Mouse (Mus musculus) erythroblast, embryonic 14.5 days (primary cell): ENCODE results near the gene Cldn1. TPM values are rescaled to one million over a fixed set of nuclear protein-coding genes. Genes with fewer than 3 reads are reported as not detected.

ENCODE experiments used
- H3K27me3 ChIP-seq: 2 replicates; pipeline ENCODE4 v1.6.1; 2012; ENCODE audit warnings: inconsistent platforms; ENCODE audit not compliant: control insufficient read depth
- H3K36me3 ChIP-seq: 2 replicates; pipeline ENCODE4 v1.6.1; 2012; ENCODE audit warnings: mild to moderate bottlenecking, inconsistent platforms; ENCODE audit not compliant: control insufficient read depth
- H3K4me1 ChIP-seq: 2 replicates; pipeline ENCODE4 v1.6.1; 2012; ENCODE audit warnings: inconsistent platforms; ENCODE audit not compliant: control insufficient read depth
- H3K4me3 ChIP-seq: replicated peaks from 2 replicates; pipeline ENCODE3; 2012; ENCODE audit warnings: moderate library complexity, mild to moderate bottlenecking, inconsistent platforms
- H3K9me3 ChIP-seq: 2 replicates; pipeline ENCODE4 v1.6.1; 2012; ENCODE audit warnings: low read length, inconsistent platforms, mixed read lengths; ENCODE audit not compliant: control insufficient read depth
- GATA1 ChIP-seq: IDR thresholded peaks from 2 replicates; pipeline ENCODE4 v1.6.1; 2012; ENCODE audit warnings: low read length, inconsistent platforms, mixed read lengths
- TAL1 ChIP-seq: IDR thresholded peaks from 3 replicates; pipeline ENCODE4 v1.6.1; 2012; ENCODE audit warnings: low read length, inconsistent platforms, mixed read lengths
- polyA plus RNA-seq: library from polyadenylated mRNA; stranded (reverse); fragments of >175 nt; gene quantifications from 2 replicates; pipeline ENCODE4 v1.2.3, GENCODE M21; 2012

Gene Cldn1
- polyA plus RNA-seq, 1 experiment: not detected

DNA sequence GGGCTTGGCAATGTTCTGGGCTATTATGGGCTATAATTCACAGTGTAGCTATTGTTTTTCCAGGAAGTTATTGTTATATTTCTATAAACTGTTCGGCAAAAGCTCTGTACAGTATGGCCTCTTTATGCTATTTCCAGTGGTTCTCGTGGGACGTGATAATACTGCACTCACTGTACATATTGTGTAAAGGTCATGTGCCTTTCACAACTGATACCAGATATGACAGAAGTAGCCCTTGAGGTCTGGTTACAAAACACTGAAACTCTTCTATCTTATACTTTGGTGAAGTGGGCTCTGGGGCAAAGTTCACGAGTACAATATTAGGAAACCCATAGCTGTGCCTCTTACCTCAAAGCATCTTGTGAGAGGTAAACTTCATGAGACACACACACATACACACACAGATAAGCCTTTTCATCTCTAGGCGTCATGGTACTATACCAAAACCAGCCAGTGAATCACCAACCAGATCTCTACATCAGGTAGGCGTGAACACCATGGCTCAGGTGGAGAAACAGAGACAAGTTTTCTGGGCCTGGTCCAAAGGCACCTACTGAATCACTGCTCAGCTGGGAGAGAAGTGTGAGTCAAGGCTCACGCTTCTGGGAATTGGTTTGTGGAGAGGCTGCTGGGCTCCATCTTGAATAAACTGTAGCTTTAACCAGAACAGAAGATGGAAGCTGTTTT is 2.5 kb downstream of the Cldn1 start:
- Histone ChIP-seq H3K9me3 (no peaks in the 10 kb centered on the region), H3K36me3 (no peaks in the 10 kb centered on the region), H3K4me3 (no peak overlapping the region), H3K27me3 (peaks cover 3% of the 10 kb centered on the region; the same call in 1 of the 2 replicates), H3K4me1 (no peaks in the 10 kb centered on the region)
- TF ChIP-seq TAL1: no peak
- no peak for TF ChIP-seq GATA1

GRCm38 (mm10) chr16:26368121-26368520 is 3.5 kb downstream of the Cldn1 start:
- H3K36me3 ChIP-seq: no peaks in the 10 kb centered on the region; the same call in 1 of the 2 replicates
- H3K4me3 ChIP-seq: no peak overlapping the region
- H3K9me3 ChIP-seq: no peaks in the 10 kb centered on the region
- TF ChIP-seq GATA1 (no peak), TAL1 (no peak)
- H3K4me1 ChIP-seq: no peaks in the 10 kb centered on the region
- peaks cover 3% of the 10 kb centered on the region; the same call in 1 of the 2 replicates for H3K27me3 ChIP-seq

DNA sequence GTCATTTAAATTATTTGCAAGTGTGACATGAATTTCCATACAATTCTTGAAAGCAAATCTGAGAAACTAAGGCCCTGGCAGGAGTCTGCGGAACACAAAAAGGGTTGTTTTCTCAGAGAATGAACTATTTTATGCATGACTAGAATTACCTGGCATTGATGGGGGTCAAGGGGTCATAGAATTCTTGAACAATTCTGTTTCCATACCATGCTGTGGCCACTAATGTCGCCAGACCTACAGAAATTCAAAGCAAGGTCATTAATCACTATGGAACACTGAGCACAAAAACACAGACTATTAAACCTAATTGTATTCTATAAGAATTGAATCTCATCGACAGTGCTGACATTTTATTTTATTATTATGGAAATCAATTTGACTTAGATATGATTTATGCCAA is 10.9 kb downstream of the Cldn1 start:
- TF ChIP-seq TAL1 (no peak), GATA1 (no peak)
- no peak overlapping the region for H3K4me3 ChIP-seq
- peaks cover 12% of the 10 kb centered on the region for H3K4me1 ChIP-seq
- no peaks in the 10 kb centered on the region for H3K27me3 ChIP-seq
- H3K9me3 ChIP-seq: peaks cover 3% of the 10 kb centered on the region; the same call in 1 of the 2 replicates
- H3K36me3 ChIP-seq: no peaks in the 10 kb centered on the region; the same call in 1 of the 2 replicates

DNA sequence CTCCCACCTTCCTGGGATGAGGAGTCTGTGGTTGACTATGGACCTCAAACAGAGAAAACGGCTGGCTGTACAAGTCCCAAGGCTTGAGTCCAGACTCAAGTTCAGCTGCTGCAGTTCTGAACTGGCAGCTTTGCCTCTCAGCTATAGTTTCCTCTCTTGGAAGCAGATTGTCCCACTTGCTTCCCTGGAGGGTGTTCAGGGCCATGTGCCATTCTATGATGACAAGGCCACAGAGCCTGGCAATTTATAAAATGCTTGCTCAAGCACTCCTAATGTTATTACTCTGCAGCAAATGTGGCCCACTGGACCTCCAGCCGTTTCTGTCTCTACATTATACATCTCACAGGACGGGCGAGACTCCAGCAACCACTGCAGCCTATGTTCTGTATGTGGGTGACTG is 12.0 kb downstream of the Cldn1 start:
- H3K36me3 ChIP-seq: no peaks in the 10 kb centered on the region; the same call in 1 of the 2 replicates

GRCm38 (mm10) chr16:26358898-26359297 is 12.7 kb downstream of the Cldn1 start:
- TF ChIP-seq TAL1 (no peak), GATA1 (no peak)
- Histone ChIP-seq H3K27me3 (no peaks in the 10 kb centered on the region), H3K36me3 (no peaks in the 10 kb centered on the region; the same call in 1 of the 2 replicates), H3K4me1 (peaks cover 12% of the 10 kb centered on the region), H3K9me3 (peaks cover 3% of the 10 kb centered on the region; the same call in 1 of the 2 replicates), H3K4me3 (no peak overlapping the region)

More for the DNA sequence above, 12.0 kb downstream of the Cldn1 start:
- peaks cover 12% of the 10 kb centered on the region for H3K4me1 ChIP-seq
- peaks cover 3% of the 10 kb centered on the region; the same call in 1 of the 2 replicates for H3K9me3 ChIP-seq
- H3K4me3 ChIP-seq: no peak overlapping the region
- TF ChIP-seq TAL1 (no peak), GATA1 (no peak)
- H3K27me3 ChIP-seq: no peaks in the 10 kb centered on the region

- TF ChIP-seq TAL1 (no peak), GATA1 (no peak)
- no peaks in the 10 kb centered on the region for H3K27me3 ChIP-seq
- no peak overlapping the region for H3K4me3 ChIP-seq
- H3K36me3 ChIP-seq: no peaks in the 10 kb centered on the region; the same call in 1 of the 2 replicates
- H3K9me3 ChIP-seq: peaks cover 3% of the 10 kb centered on the region; the same call in 1 of the 2 replicates
- peaks cover 12% of the 10 kb centered on the region for H3K4me1 ChIP-seq
Measured at GRCm38 (mm10) chr16:26357863-26358780, 13.5 kb downstream of the Cldn1 start.

DNA sequence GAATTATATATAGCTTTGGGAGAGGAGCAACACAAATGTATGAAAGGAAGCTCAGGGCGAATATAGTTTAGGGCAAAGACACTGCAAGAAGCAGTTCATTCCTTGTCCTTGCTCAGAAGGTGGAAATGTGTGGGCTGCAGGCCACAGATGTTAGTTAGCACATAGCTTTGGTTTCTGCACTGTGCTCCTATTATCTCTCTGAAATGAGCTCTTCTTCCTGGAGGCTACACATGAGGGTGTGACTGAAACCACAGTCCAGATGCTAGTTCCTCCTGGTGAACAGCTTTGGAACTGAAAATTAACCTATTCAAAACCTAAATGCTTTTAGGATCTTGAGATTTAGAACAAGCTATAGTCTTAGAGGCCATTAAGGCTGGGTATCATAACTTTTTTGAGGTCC is 16.1 kb downstream of the Cldn1 start:
- peaks cover 12% of the 10 kb centered on the region for H3K4me1 ChIP-seq
- TF ChIP-seq TAL1: no peak

GRCm38 (mm10) chr16:26350786-26351185 is 20.9 kb downstream of the Cldn1 start:
- H3K27me3 ChIP-seq: no peaks in the 10 kb centered on the region
- TF ChIP-seq TAL1 (no peak), GATA1 (no peak)
- H3K4me3 ChIP-seq: no peak overlapping the region
- H3K4me1 ChIP-seq: no peaks in the 10 kb centered on the region; the same call in 1 of the 2 replicates
- no peaks in the 10 kb centered on the region; the same call in 1 of the 2 replicates for H3K9me3 ChIP-seq
- no peaks in the 10 kb centered on the region for H3K36me3 ChIP-seq

More for the DNA sequence above, 16.1 kb downstream of the Cldn1 start:
- H3K36me3 ChIP-seq: no peaks in the 10 kb centered on the region; the same call in 1 of the 2 replicates
- H3K4me3 ChIP-seq: no peak overlapping the region
- H3K9me3 ChIP-seq: peaks cover 3% of the 10 kb centered on the region; the same call in 1 of the 2 replicates
- H3K27me3 ChIP-seq: no peaks in the 10 kb centered on the region

DNA sequence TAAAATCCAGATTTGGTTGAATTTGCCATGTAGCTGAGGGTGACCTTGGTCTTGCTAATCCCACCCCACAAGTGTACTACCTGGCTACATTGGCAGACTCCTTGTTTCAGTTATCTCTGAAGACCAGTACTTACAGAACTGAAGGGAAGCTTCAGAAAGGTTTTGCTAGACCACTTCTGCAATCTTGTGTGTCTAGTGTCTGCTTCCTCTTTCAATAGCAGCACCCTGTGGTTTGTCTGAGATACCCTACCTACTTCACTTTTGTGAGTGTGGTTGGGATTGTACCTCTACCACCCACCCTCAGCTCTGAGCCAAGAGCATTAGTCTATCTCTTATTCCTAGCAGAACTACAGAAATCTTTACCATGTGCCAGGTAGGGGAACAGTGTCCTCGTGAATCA is 22.8 kb downstream of the Cldn1 start:
- Histone ChIP-seq H3K9me3 (no peaks in the 10 kb centered on the region), H3K4me3 (no peak overlapping the region), H3K4me1 (no peaks in the 10 kb centered on the region), H3K27me3 (no peaks in the 10 kb centered on the region), H3K36me3 (no peaks in the 10 kb centered on the region)
- TF ChIP-seq GATA1: no peak
